12 mouse cellular contexts compared by ENCODE assay signal in genomic region chr11:104311643-104312042, GRCm38 (mm10).
DNase-seq lines count a peak whose midpoint lies in the region; ATAC-seq and TF ChIP-seq lines count a peak whose summit lies in the region.
"Had no signal": no experiment of that assay in that cellular context is flagged by ENCODE, and none has a peak within 500 bp of the region (broad histone marks: within the 10 kb centered on the region; RNA-seq: fewer than 3 reads in every experiment).

No protein-coding gene starts in this region.

- intact Hi-C loops in left cerebral cortex, postnatal 10 days (cut with DNase I) = no loop called here

- no peak overlapping the region for H3K4me2 ChIP-seq in liver, embryonic 14.5 days (ENCODE audit: low read depth)
- no peak overlapping the region for H3K4me2 ChIP-seq in liver, embryonic 11.5 days
- H3K4me2 ChIP-seq: heart, embryonic 12.5 days had no signal

- peaks cover 6 to 17% of the 10 kb centered on the region in 2 experiments; a peak in 3 of 4 replicates for H3K4me1 ChIP-seq in liver, embryonic 14.5 days (replicated peaks; ENCODE audit: control insufficient read depth in 2 of 2, insufficient read depth in 2 of 2, low read length in 1 of 2)
- peaks cover 11% of the 10 kb centered on the region for H3K4me1 ChIP-seq in liver, embryonic 11.5 days (replicated peaks; ENCODE audit: control insufficient read depth, insufficient read depth, low read length)
- H3K4me1 ChIP-seq in E14TG2a.4 (replicated peaks; ENCODE audit: low read depth, low read length) = peaks cover 77% of the 10 kb centered on the region

- H3K9me3 ChIP-seq in liver, embryonic 14.5 days (ENCODE audit: control insufficient read depth, low read length) = no peaks in the 10 kb centered on the region
- no peaks in the 10 kb centered on the region for H3K9me3 ChIP-seq in liver, embryonic 11.5 days (ENCODE audit: control insufficient read depth, low read length)
- no peaks in the 10 kb centered on the region for H3K9me3 ChIP-seq in E14TG2a.4 (ENCODE audit: low read length)
- H3K9me3 ChIP-seq: heart, embryonic 12.5 days had no signal

- TF ChIP-seq EP300 in liver, embryonic 14.5 days (IDR thresholded peaks at IDR 0.05; ENCODE audit: low read depth) = no peak

- no peak for ATAC-seq in liver, embryonic 14.5 days (ENCODE audit: insufficient read depth)
- no peak for ATAC-seq in liver, embryonic 11.5 days (replicated peaks; ENCODE audit: low FRiP score)
- ATAC-seq in megakaryocyte, adult 5-6 weeks (ENCODE audit: poor library complexity, severe bottlenecking) = 0 out of 2 replicates have a peak, but pooled peaks have one; percentile 23
- ATAC-seq: hindbrain, embryonic 16.5 days had no signal

- peak; percentile 46 for DNase-seq in adrenal gland, postnatal 14 days
- DNase-seq in adrenal gland, adult 8-10 months = no peak
- DNase-seq in liver, embryonic 14.5 days (ENCODE audit: low read depth in 3 of 3, low spot score in 3 of 3) = no peak
- DNase-seq in liver, embryonic 11.5 days (ENCODE audit: low spot score) = no peak
- no peak for DNase-seq in neural tube, embryonic 10.5 days (ENCODE audit: extremely low spot score, low spot score)
- no peak for DNase-seq in left cerebral cortex, postnatal 10 days (ENCODE audit: extremely low spot score in 1 of 2, low spot score in 2 of 2)
- DNase-seq: lung, adult 18-20 months; right cerebral cortex, adult 18-20 months had no signal

- H3K27me3 ChIP-seq in liver, embryonic 14.5 days (ENCODE audit: control insufficient read depth, insufficient read depth, low read length) = no peaks in the 10 kb centered on the region
- H3K27me3 ChIP-seq in liver, embryonic 11.5 days (replicated peaks; ENCODE audit: control insufficient read depth, insufficient read depth, low read length) = peaks cover 16% of the 10 kb centered on the region
- H3K27me3 ChIP-seq in E14TG2a.4 (ENCODE audit: insufficient read depth, low read length) = no peaks in the 10 kb centered on the region

- H3K4me3 ChIP-seq in liver, embryonic 14.5 days (ENCODE audit: insufficient read depth in 1 of 2, low read depth in 2 of 2, low read length in 2 of 2) = no peak overlapping the region
- no peak overlapping the region for H3K4me3 ChIP-seq in liver, embryonic 11.5 days (ENCODE audit: low read depth, low read length)
- H3K4me3 ChIP-seq in E14TG2a.4 (replicated peaks; ENCODE audit: low read length) = no peak overlapping the region
- H3K4me3 ChIP-seq: heart, embryonic 12.5 days had no signal

- H3K36me3 ChIP-seq in liver, embryonic 14.5 days (replicated peaks; ENCODE audit: control insufficient read depth, insufficient read depth, low read depth) = no peaks in the 10 kb centered on the region
- H3K36me3 ChIP-seq in liver, embryonic 11.5 days (ENCODE audit: control insufficient read depth, insufficient read depth, low read length) = no peaks in the 10 kb centered on the region
- H3K36me3 ChIP-seq in E14TG2a.4 (ENCODE audit: insufficient read depth, low read length) = peaks cover 32% of the 10 kb centered on the region
- H3K36me3 ChIP-seq: heart, embryonic 12.5 days had no signal

- no peak overlapping the region for H3K9ac ChIP-seq in liver, embryonic 14.5 days (replicated peaks)
- no peak overlapping the region for H3K9ac ChIP-seq in liver, embryonic 11.5 days (ENCODE audit: low read depth, low read length)
- H3K9ac ChIP-seq: heart, embryonic 12.5 days had no signal

- no peak overlapping the region for H3K27ac ChIP-seq in liver, embryonic 14.5 days
- H3K27ac ChIP-seq in liver, embryonic 11.5 days (ENCODE audit: low read depth, low read length) = no peak overlapping the region

- peak; percentile 84 for TF ChIP-seq CTCF in liver, embryonic 14.5 days (IDR thresholded peaks at IDR 0.05; ENCODE audit: low read depth)
- peak; percentile 95 for TF ChIP-seq CTCF in E14TG2a.4 (conservative IDR thresholded peaks at IDR 0.05; ENCODE audit: low read length)

- WGBS in liver, embryonic 14.5 days (ENCODE audit: insufficient replicate concordance) = 52% methylated on average over 7 of the region's 7 CpGs
- WGBS in liver, embryonic 11.5 days = 50% methylated on average over 7 of the region's 7 CpGs
